In the genomic region with DNA sequence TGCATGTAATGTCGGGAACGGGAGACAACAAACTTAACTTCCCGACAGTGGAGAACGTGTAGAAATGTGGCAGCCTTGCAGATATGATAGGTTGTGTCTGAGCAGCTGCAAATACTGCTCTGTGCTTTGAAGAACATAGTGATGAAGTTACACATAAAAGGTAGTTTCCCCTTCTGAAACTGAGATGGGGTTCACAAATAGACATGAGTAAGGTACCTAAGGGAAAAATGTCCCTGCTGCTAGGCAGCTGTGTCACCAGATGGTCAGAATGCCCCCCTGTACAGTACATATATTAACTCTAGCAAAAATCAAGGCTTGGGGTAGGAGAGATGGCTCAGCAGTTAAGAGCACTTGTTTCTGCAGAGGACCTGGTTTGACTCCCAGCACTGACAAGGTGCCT, we compare ENCODE assay signal across 23 mouse cellular contexts. TPM values are rescaled to one million over a fixed set of nuclear protein-coding genes. Genes with fewer than 3 reads are reported as not detected.
"Had no signal": no experiment of that assay in that cellular context is flagged by ENCODE, and none has a peak within 500 bp of the region (broad histone marks: within the 10 kb centered on the region; RNA-seq: fewer than 3 reads in every experiment).

No protein-coding gene starts in this region.

- H3K4me1 ChIP-seq: stomach, embryonic 15.5 days had no signal

- H3K4me3 ChIP-seq: liver, embryonic 12.5 days; megakaryocyte, embryonic 14.5 days; midbrain, embryonic 10.5 days; midbrain, embryonic 12.5 days; myocyte; neural tube, embryonic 13.5 days; neural tube, embryonic 15.5 days; stomach, embryonic 15.5 days had no signal

- DNase-seq: lung, adult 18-20 months; lung, embryonic 14.5 days; lung, postnatal 14 days; lung, postnatal 36 days; midbrain, embryonic 14.5 days; retina, postnatal 1 day; right cerebral cortex, adult 18-20 months; right cerebral cortex, postnatal 25 days; right cerebral cortex, postnatal 4 days; spleen, adult 18-20 months; thymus, adult 2 months; thymus, postnatal 25 days; thymus, postnatal 4 days had no signal

- H3K27ac ChIP-seq: liver, embryonic 12.5 days; liver, embryonic 14.5 days; macrophage; midbrain, embryonic 10.5 days; midbrain, embryonic 12.5 days; neural tube, embryonic 13.5 days; neural tube, embryonic 15.5 days; stomach, embryonic 15.5 days had no signal

- H3K27me3 ChIP-seq: liver, embryonic 12.5 days; stomach, embryonic 15.5 days had no signal

- H3K4me2 ChIP-seq: liver, embryonic 12.5 days; lung, embryonic 14.5 days; midbrain, embryonic 12.5 days; neural tube, embryonic 13.5 days; neural tube, embryonic 15.5 days; stomach, embryonic 15.5 days had no signal

- H3K9ac ChIP-seq: liver, embryonic 12.5 days; liver, embryonic 14.5 days; lung, embryonic 14.5 days; midbrain, embryonic 12.5 days; neural tube, embryonic 13.5 days; neural tube, embryonic 15.5 days; stomach, embryonic 15.5 days had no signal

- H3K36me3 ChIP-seq: liver, embryonic 12.5 days; midbrain, embryonic 10.5 days; midbrain, embryonic 12.5 days; neural tube, embryonic 13.5 days; neural tube, embryonic 15.5 days; stomach, embryonic 15.5 days had no signal

- H3K9me3 ChIP-seq: liver, embryonic 12.5 days; megakaryocyte, embryonic 14.5 days; midbrain, embryonic 10.5 days; midbrain, embryonic 12.5 days; neural tube, embryonic 13.5 days; neural tube, embryonic 15.5 days; stomach, embryonic 15.5 days had no signal

RNA-seq across cellular contexts. Expression of gene Gpr18, which starts 41.9 kb away (rescaled TPM):
- polyA plus RNA-seq: liver, embryonic 12.5 days; midbrain, embryonic 14.5 days; myocyte; neural tube, embryonic 15.5 days had no signal
